Comparison of ENCODE assay signal across 8 mouse cellular contexts in genomic region chr9:102777631-102778591, GRCm38 (mm10). TPM values are rescaled to one million over a fixed set of nuclear protein-coding genes. Genes with fewer than 3 reads are reported as not detected.
DNase-seq lines count a peak whose midpoint lies in the region; ATAC-seq lines count a peak whose summit lies in the region.

No protein-coding gene starts in this region.

- H3K4me3 ChIP-seq in kidney, embryonic 16.5 days (ENCODE audit: low read length): no peak overlapping the region
- H3K4me3 ChIP-seq in midbrain, embryonic 11.5 days (ENCODE audit: low read depth, low read length): no peak overlapping the region
- no peak overlapping the region for H3K4me3 ChIP-seq in forebrain, embryonic 13.5 days

- ATAC-seq in kidney, embryonic 16.5 days (ENCODE audit: low FRiP score, low TSS enrichment): peak; percentile 57
- ATAC-seq in midbrain, embryonic 11.5 days (ENCODE audit: low FRiP score): no peak
- no peak for ATAC-seq in forebrain, embryonic 13.5 days

- peak overlapping the region; percentile 2; the same call in 1 of the 2 replicates for H3K4me2 ChIP-seq in kidney, embryonic 16.5 days (replicated peaks; ENCODE audit: low read depth, low read length)
- no peak overlapping the region for H3K4me2 ChIP-seq in midbrain, embryonic 11.5 days
- H3K4me2 ChIP-seq in forebrain, embryonic 13.5 days: no peak overlapping the region

- DNase-seq in 3T3-L1 (ENCODE audit: low read depth, low spot score): peak; percentile 95
- peak; percentile 52 for DNase-seq in ZHBTc4 (ENCODE audit: low read depth, low spot score)
- DNase-seq in heart, adult 18-20 months: peak; percentile 72 to 84
- peak; percentile 85 for DNase-seq in lung, postnatal 25 days (ENCODE audit: low spot score)
- DNase-seq in layer of hippocampus, adult 11-12 months (ENCODE audit: low spot score): no peak
- no peak for DNase-seq in midbrain, embryonic 11.5 days (ENCODE audit: low spot score, missing footprints)

- H3K9me3 ChIP-seq in kidney, embryonic 16.5 days (ENCODE audit: low read length): no peaks in the 10 kb centered on the region
- H3K9me3 ChIP-seq in midbrain, embryonic 11.5 days (ENCODE audit: control insufficient read depth, low read length): no peaks in the 10 kb centered on the region
- H3K9me3 ChIP-seq in forebrain, embryonic 13.5 days (replicated peaks): no peaks in the 10 kb centered on the region

- H3K36me3 ChIP-seq in kidney, embryonic 16.5 days (ENCODE audit: insufficient read depth, low read length): no peaks in the 10 kb centered on the region
- no peaks in the 10 kb centered on the region for H3K36me3 ChIP-seq in midbrain, embryonic 11.5 days (ENCODE audit: control insufficient read depth, insufficient read depth, low read length)
- no peaks in the 10 kb centered on the region for H3K36me3 ChIP-seq in forebrain, embryonic 13.5 days (ENCODE audit: poor library complexity, severe bottlenecking)

- no peaks in the 10 kb centered on the region for H3K27me3 ChIP-seq in kidney, embryonic 16.5 days (ENCODE audit: insufficient read depth, low read length)
- no peaks in the 10 kb centered on the region for H3K27me3 ChIP-seq in midbrain, embryonic 11.5 days (ENCODE audit: control insufficient read depth, insufficient read depth, low read length)
- no peaks in the 10 kb centered on the region for H3K27me3 ChIP-seq in forebrain, embryonic 13.5 days

- H3K4me1 ChIP-seq in kidney, embryonic 16.5 days (ENCODE audit: insufficient read depth, low read length): peaks cover 38% of the 10 kb centered on the region
- H3K4me1 ChIP-seq in midbrain, embryonic 11.5 days (ENCODE audit: control insufficient read depth, insufficient read depth, low read length): peaks cover 3% of the 10 kb centered on the region; the same call in 1 of the 2 replicates
- H3K4me1 ChIP-seq in forebrain, embryonic 13.5 days: 0 out of 2 replicates have a peak, but pooled peaks cover under 1% of the 10 kb centered on the region

- no peak overlapping the region; the same call in 1 of the 2 replicates for H3K9ac ChIP-seq in kidney, embryonic 16.5 days (replicated peaks; ENCODE audit: low read length)
- H3K9ac ChIP-seq in midbrain, embryonic 11.5 days (ENCODE audit: low read length): no peak overlapping the region
- H3K9ac ChIP-seq in forebrain, embryonic 13.5 days: no peak overlapping the region

- WGBS in kidney, embryonic 16.5 days: 35% methylated on average over 18 of the region's 18 CpGs
- 61% methylated on average over 18 of the region's 18 CpGs for WGBS in midbrain, embryonic 11.5 days
- 70% methylated on average over 18 of the region's 18 CpGs for WGBS in forebrain, embryonic 13.5 days

- H3K27ac ChIP-seq in kidney, embryonic 16.5 days (ENCODE audit: low read length): peak overlapping the region; percentile 89
- H3K27ac ChIP-seq in midbrain, embryonic 11.5 days (ENCODE audit: low read depth, low read length): no peak overlapping the region
- H3K27ac ChIP-seq in forebrain, embryonic 13.5 days: no peak overlapping the region

RNA-seq across cellular contexts. Expression of gene Ryk, which starts 56.8 kb away (rescaled TPM):
- total RNA-seq in heart, adult 18-20 months (2021): 10 to 100 TPM; 35.6 to 40.0 TPM
- polyA plus RNA-seq in kidney, embryonic 16.5 days (2015; fragmentation: Nextera tagmentation; extraction: Ambion mirVana): 17.0 and 18.5 TPM in 2 replicates
- 24.2 and 27.1 TPM in 2 replicates for polyA plus RNA-seq in midbrain, embryonic 11.5 days (2014; fragmentation: Nextera tagmentation; extraction: Ambion mirVana)
- 12.8 and 14.1 TPM in 2 replicates for polyA plus RNA-seq in forebrain, embryonic 13.5 days (2015; fragmentation: Nextera tagmentation; extraction: Ambion mirVana)

Comparison
In these comparisons a context has a peak if more than half of its experiments do, and no peak if none do; other contexts are left out.
1. DNase-seq: peak in 3T3-L1 (single experiment), ZHBTc4 (single experiment), heart, adult 18-20 months (2 of 2) and lung, postnatal 25 days (single experiment); none in layer of hippocampus, adult 11-12 months (single experiment) and midbrain, embryonic 11.5 days (single experiment).